Mouse (Mus musculus): Measurements from ENCODE around the gene Csnk2a1.
"Not testable (repeated sequence)": the region's sequence is repeated elsewhere in the genome, so short reads cannot be mapped to it uniquely, and the experiment has no call there.

Csnk2a1 gene

GRCm38 (mm10) chr2:152226248-152227050 lies at the start of gene Csnk2a1:
Gene Csnk2a1, plus strand, starts transcription at chr2:152226839.
- DNase-seq: peak; percentile 94 to 96

- peak in 1 of 2 experiments; percentile 8 for DNase-seq
Observed at GRCm38 (mm10) chr2:152177162-152177805, 49.4 kb upstream of the Csnk2a1 start.

GRCm38 (mm10) chr2:152177806-152178170 lies 48.9 kb upstream of the Csnk2a1 start:
- no peak for DNase-seq

GRCm38 (mm10) chr2:152178345-152178744 lies 48.3 kb upstream of the Csnk2a1 start:
- DNase-seq: no peak

DNA sequence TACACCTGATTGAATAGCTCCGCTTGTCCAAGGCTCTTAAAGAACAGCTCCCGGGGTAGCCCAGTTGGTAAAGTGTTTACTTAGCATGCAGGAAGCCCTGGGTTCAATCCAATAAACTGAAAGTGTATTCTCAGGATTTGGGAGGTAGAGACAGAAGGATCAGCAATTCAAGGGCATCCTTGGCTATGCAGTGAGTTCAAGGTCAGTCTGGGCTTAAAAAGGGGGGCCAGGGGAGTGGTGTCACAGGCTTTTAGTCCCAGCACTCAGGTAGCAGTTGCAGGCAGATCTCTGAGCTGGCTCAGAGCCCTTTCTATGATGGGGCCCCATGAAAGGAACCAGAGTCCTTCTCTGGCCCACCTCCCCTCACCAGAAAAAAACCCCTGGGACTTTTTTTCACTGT lies 47.3 kb upstream of the Csnk2a1 start:
- DNase-seq: no peak

DNA sequence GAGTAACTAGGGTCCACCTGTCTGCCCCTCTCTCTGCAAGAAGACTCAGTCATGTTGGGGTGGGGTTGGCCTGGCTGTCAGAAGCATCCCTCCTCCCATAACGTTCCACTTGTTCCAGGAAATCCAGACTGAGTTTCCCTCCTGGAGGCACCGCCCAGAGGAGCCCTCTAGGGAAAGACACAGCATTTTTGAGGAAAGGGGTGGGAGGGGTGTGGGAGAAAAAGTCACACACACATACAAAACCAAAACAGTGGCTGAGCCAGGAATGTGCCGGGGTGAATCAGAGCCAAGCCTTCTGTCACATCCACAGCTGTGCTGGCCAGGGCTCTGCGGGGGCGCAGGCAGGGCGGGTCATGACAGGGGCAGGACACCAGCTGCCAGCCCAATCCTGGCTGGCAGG lies 46.3 kb upstream of the Csnk2a1 start:
- peak in 1 of 2 experiments; percentile 8 for DNase-seq

DNA sequence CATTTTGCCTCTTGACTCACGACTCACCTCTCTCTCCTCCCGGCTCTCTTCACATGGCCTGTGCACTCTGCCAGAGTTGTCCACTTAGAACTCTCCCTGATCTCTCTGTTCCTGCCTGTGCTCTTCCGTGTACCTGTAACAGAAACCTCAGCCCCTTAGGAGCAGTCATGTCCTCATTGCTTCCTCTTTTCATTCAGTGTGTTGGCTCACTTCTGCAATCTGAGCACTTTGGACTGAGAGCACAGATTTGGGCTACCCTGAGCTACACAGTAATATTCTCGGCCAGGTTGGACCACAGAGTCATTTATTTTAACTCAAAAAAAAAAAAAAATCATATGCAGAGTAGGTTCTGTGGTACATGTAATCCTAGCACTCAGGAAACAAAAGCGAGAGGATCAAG lies 39.5 kb upstream of the Csnk2a1 start:
- DNase-seq: no peak

- no peak for DNase-seq
Observed at GRCm38 (mm10) chr2:152189213-152189612, 37.4 kb upstream of the Csnk2a1 start.

DNA sequence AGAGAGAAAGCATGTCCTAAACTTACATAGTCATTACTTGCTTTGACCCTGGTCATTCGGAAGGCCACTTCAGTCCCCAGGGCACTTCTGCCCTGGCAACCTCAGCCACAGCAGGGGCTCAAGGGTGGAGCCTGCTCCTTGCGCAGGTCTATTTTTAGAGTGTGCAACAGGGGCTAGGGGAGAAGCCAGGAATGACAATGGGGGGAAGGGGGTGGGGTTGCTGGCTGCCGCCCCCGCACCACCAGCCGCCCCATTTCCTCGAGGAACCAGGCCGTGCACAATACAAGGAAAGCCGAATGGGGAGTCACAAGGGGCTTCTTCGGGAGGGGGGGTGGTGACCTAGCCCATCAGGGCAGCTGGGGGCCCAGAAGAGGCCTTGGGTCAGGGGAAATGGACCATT lies 37.0 kb upstream of the Csnk2a1 start:
- no peak for DNase-seq

GRCm38 (mm10) chr2:152190161-152190560 lies 36.5 kb upstream of the Csnk2a1 start:
- DNase-seq: no peak

- no peak for DNase-seq
Observed at GRCm38 (mm10) chr2:152192591-152193345, 33.9 kb upstream of the Csnk2a1 start.

- DNase-seq: no peak
Observed at GRCm38 (mm10) chr2:152193346-152193710, 33.3 kb upstream of the Csnk2a1 start.

DNA sequence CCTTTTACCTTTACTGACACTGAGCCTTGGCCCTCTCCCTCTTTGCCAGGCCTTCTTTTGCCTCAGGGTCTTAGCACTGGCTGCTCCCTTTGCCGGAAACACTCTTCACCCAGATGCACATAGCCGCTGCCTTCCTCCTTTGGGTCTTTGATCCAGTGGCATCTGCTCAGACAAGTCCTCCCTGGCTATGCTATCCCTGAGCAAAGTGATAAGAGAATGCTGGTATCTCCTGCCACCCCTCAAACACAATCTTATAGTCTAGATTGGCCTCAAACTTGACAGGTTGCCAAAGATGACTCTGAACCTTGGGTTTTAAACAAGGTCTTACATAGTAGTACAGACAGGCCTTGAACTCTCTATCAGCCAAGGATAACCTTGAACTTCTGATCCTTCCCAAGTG lies 32.1 kb upstream of the Csnk2a1 start:
- DNase-seq: no peak

- DNase-seq: no peak
Observed at GRCm38 (mm10) chr2:152196896-152197295, 29.7 kb upstream of the Csnk2a1 start.

DNA sequence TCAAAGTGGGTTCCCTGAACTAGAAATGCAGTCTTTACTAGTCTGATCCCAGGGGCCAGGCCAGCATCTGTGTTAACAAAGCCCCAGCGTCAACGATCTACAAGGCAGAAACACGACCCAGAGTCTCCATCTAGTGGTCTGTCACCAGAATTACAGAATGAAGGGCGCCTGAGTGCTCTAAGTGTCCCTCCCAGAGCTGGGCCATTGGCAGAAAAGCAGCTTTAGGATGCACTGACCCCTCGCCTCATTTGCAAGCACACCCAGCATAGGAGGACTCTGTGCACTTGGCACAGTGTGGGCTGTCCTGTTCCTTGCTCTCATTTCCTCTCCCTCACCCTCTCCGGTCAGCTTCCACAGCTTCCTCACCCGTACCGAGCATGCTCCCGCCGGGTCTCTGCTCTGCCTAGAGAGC lies 29.3 kb upstream of the Csnk2a1 start:
- peak; percentile 58 to 69 for DNase-seq

- not testable (repeated sequence) for DNase-seq
Observed at GRCm38 (mm10) chr2:152206139-152206538, 20.5 kb upstream of the Csnk2a1 start.

GRCm38 (mm10) chr2:152211871-152212270 lies 14.8 kb upstream of the Csnk2a1 start:
- DNase-seq: no peak

DNA sequence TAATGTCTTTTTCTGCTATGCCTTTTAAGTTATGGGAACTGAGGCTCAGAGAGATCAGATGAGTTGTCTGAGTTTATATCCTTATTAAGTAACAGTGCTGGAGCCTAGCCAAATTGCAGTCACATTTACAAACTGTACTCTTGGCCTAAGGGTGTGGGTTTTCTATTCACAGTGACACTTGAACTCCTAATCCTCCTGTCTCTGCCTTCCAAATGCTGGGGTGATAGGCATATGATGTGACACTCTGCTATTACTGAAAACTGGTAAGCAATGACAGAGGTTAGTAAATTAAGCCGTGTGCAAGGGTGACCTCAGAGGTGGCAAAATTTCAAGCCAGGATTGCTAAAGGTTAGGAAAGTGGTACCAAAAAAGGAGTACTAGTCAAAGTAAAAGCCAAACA lies 9.7 kb upstream of the Csnk2a1 start:
- no peak for DNase-seq

- no peak for DNase-seq
Observed at GRCm38 (mm10) chr2:152223521-152224300, 2.9 kb upstream of the Csnk2a1 start.

GRCm38 (mm10) chr2:152225536-152225935 lies 1.1 kb upstream of the Csnk2a1 start:
- no peak for DNase-seq

DNA sequence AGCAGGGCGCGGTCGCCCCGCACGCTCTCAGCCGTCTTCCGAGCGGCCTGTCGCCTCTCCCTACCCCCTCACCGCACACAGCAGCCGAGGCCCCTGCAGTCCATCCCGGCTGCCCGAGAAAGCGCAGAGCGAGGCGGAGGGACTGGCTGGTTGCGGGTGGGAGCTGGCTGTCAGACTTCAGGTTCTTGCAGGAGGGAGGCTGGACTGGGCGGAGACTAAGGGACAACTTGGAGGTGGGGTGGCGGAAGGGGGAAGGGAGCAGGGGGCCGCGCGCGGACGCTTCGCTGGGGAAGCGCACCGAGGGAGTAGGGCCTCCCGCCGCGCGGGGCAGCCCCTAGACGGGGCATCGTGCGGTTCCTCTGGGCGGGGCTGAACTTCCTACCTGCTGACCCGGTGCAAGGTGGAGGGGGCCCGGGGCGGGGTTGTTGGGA lies 427 bp downstream of the Csnk2a1 start:
- DNase-seq: peak in 1 of 2 experiments; percentile 57

GRCm38 (mm10) chr2:152230046-152230445 lies 3.4 kb downstream of the Csnk2a1 start:
- no peak for DNase-seq

- DNase-seq: no peak
Observed at GRCm38 (mm10) chr2:152237926-152238325, 11.3 kb downstream of the Csnk2a1 start.

Data from cerebellum, postnatal 36 days (tissue).